Mouse (Mus musculus) heart, embryonic 16.5 days (tissue): ENCODE results near the gene Mtss1l. TPM values are rescaled to one million over a fixed set of nuclear protein-coding genes. Genes with fewer than 3 reads are reported as not detected.
"Not testable (repeated sequence)": the region's sequence is repeated elsewhere in the genome, so short reads cannot be mapped to it uniquely, and the experiment has no call there.

Experiments
- ATAC-seq: fragments of 200-750 bp; cut with Nextera tagmentation; replicated peaks from 2 replicates; pipeline ENCODE4 v1.8.0; 2017; ENCODE audit warnings: moderate number of reproducible peaks; ENCODE audit not compliant: insufficient read depth, low FRiP score; ENCODE audit errors: extremely low read depth
- H3K27ac ChIP-seq: fragments of 300-500 bp; sonication (generic); 2 replicates; pipeline ENCODE4 v1.5.1; 2014; ENCODE audit warnings: mild to moderate bottlenecking, low read length, control low read depth, moderate library complexity
- H3K27me3 ChIP-seq: fragments of 300-500 bp; sonication (generic); 2 replicates; pipeline ENCODE4 v1.6.1; 2014; ENCODE audit warnings: low read length, mixed read lengths; ENCODE audit not compliant: control insufficient read depth, insufficient read depth
- H3K36me3 ChIP-seq: fragments of 300-500 bp; sonication (generic); 2 replicates; pipeline ENCODE4 v1.6.1; 2014; ENCODE audit not compliant: control insufficient read depth, insufficient read depth
- H3K4me1 ChIP-seq: fragments of 300-500 bp; sonication (generic); 2 replicates; pipeline ENCODE4 v1.6.1; 2014; ENCODE audit warnings: low read length, mixed read lengths; ENCODE audit not compliant: control insufficient read depth, insufficient read depth
- H3K4me2 ChIP-seq: fragments of 300-500 bp; sonication (generic); 2 replicates; pipeline ENCODE4 v1.6.1; 2014; ENCODE audit warnings: low read depth, mild to moderate bottlenecking, control low read depth, low read length
- H3K4me3 ChIP-seq: fragments of 300-500 bp; sonication (generic); 2 replicates; pipeline ENCODE4 v1.5.1; 2014; ENCODE audit warnings: mild to moderate bottlenecking, control low read depth, low read length
- H3K9ac ChIP-seq: fragments of 300-500 bp; sonication (generic); 2 replicates; pipeline ENCODE4 v1.6.1; 2014; ENCODE audit warnings: low read length, control low read depth
- H3K9me3 ChIP-seq: fragments of 300-500 bp; sonication (generic); replicated peaks from 2 replicates; pipeline ENCODE4 v1.6.1; 2016; ENCODE audit warnings: low read length; ENCODE audit not compliant: control insufficient read depth
- WGBS: fragments of 180-500 bp; shearing (Covaris S2); extraction: QIAGEN DNeasy Blood & Tissue Kit; methylation state at CpG from one replicate; pipeline ENCODE4 v1.1.7; 2014; 5-methylcytosine and 5-hydroxymethylcytosine counted together
- polyA plus RNA-seq: library from polyadenylated mRNA; unstranded; fragments of >200 nt; fragmentation: Nextera tagmentation; extraction: Ambion mirVana; gene quantifications from 2 replicates; pipeline ENCODE4 v1.2.1, GENCODE M21; 2015

The Mtss1l gene
- polyA plus RNA-seq, 1 experiment from 2014 or later = 4.5 TPM

GRCm38 (mm10) chr8:110775316-110775715, 54.0 kb downstream of the Mtss1l start:
- H3K36me3 ChIP-seq = no peaks in the 10 kb centered on the region
- no peak for ATAC-seq
- no peaks in the 10 kb centered on the region for H3K27me3 ChIP-seq
- H3K4me2 ChIP-seq = no peak overlapping the region
- no peak overlapping the region for H3K27ac ChIP-seq
- whole genome bisulfite sequencing = 73% methylated on average over 8 of the region's 8 CpGs
- H3K9ac ChIP-seq = no peak overlapping the region
- no peak overlapping the region for H3K4me3 ChIP-seq
- 0 out of 2 replicates have a peak, but pooled peaks cover 5% of the 10 kb centered on the region for H3K9me3 ChIP-seq
- H3K4me1 ChIP-seq = peaks cover 9% of the 10 kb centered on the region

DNA sequence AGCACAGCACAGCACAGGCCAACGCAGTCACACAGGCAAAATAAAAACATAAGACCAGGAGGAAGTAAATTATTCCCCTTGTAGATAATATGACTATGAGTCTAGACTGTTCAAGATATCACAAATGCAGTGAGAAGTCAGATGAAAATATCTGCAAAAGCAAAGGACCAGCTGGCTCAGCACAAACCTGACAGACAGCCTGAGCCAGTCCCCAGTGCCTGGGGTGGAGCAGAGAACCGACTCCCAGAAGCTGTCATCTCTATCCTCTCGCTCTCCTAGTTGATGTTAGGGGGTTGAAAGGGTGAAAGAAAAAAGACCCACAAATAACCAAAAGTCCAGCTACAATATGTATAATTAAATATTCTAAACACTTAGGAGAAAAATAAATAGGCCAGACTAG, 54.4 kb downstream of the Mtss1l start:
- H3K27ac ChIP-seq = no peak overlapping the region
- no peak for ATAC-seq
- 75% methylated on average over 3 of the region's 3 CpGs for WGBS
- no peaks in the 10 kb centered on the region for H3K36me3 ChIP-seq
- H3K4me1 ChIP-seq = peaks cover 9% of the 10 kb centered on the region
- H3K9me3 ChIP-seq = 0 out of 2 replicates have a peak, but pooled peaks cover 5% of the 10 kb centered on the region
- H3K27me3 ChIP-seq = no peaks in the 10 kb centered on the region
- H3K4me3 ChIP-seq = no peak overlapping the region
- H3K4me2 ChIP-seq = no peak overlapping the region
- H3K9ac ChIP-seq = no peak overlapping the region

GRCm38 (mm10) chr8:110776335-110776734, 55.1 kb downstream of the Mtss1l start:
- WGBS = 95% methylated on average over 3 of the region's 3 CpGs
- no peaks in the 10 kb centered on the region for H3K27me3 ChIP-seq
- ATAC-seq = no peak
- H3K36me3 ChIP-seq = no peaks in the 10 kb centered on the region
- peaks cover 9% of the 10 kb centered on the region for H3K4me1 ChIP-seq
- no peak overlapping the region for H3K9ac ChIP-seq
- H3K9me3 ChIP-seq = 0 out of 2 replicates have a peak, but pooled peaks cover 5% of the 10 kb centered on the region
- H3K4me2 ChIP-seq = no peak overlapping the region
- H3K4me3 ChIP-seq = no peak overlapping the region
- no peak overlapping the region for H3K27ac ChIP-seq

- Histone ChIP-seq H3K4me1 (no peaks in the 10 kb centered on the region), H3K4me3 (no peak overlapping the region), H3K36me3 (no peaks in the 10 kb centered on the region), H3K27me3 (no peaks in the 10 kb centered on the region), H3K9me3 (0 out of 2 replicates have a peak, but pooled peaks cover 5% of the 10 kb centered on the region), H3K27ac (no peak overlapping the region), H3K4me2 (no peak overlapping the region), H3K9ac (no peak overlapping the region)
- 63% methylated on average over 13 of the region's 13 CpGs for WGBS
- no peak for ATAC-seq
These were observed 58.8 kb downstream of the Mtss1l start for GRCm38 (mm10) chr8:110779924-110780718.

DNA sequence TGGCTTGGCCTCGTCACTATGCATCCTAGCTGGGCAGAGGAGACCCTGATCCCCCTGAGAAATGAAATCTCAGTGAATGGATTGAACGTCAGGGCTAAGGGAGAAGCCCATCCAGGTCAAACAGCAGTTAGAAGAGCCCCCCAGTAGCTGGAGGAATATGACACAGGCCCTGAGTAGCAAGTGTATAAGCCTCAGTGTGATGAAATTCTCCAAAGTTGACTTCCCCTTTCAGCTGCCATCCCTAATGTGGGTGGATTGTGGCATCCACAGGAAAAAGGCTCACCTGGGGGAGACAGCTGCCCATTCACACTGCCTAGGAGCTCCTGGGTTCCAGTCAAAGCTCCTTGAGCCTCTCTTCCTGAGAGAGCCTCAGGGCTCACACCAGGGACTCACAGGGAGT, 64.1 kb downstream of the Mtss1l start:
- H3K4me1 ChIP-seq = no peaks in the 10 kb centered on the region
- WGBS = 51% methylated on average over 2 of the region's 2 CpGs
- no peaks in the 10 kb centered on the region for H3K36me3 ChIP-seq
- ATAC-seq = no peak
- no peak overlapping the region for H3K27ac ChIP-seq
- no peaks in the 10 kb centered on the region for H3K9me3 ChIP-seq
- H3K4me2 ChIP-seq = no peak overlapping the region
- no peak overlapping the region for H3K9ac ChIP-seq
- H3K4me3 ChIP-seq = no peak overlapping the region
- no peaks in the 10 kb centered on the region for H3K27me3 ChIP-seq

DNA sequence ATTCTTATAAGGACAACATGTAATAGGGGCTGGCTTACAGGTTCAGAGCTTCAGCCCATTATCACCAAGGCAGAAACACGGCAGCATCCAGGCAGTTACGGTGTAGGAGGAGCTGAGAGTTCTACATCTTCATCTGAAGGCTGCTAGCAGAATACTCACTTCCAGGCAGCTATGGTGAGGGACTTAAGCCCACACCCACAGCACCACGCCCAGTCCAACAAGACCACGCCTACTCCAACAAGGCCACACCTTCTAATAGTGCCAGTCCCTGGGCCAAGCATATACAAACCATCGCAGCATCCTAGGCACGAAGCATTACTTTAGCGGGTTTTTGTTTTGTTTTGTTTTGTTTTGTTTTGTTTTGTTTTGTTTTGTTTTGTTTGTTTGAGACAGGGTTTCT, 65.2 kb downstream of the Mtss1l start:
- ATAC-seq, H3K27ac ChIP-seq, H3K36me3 ChIP-seq, H3K27me3 ChIP-seq, H3K9ac ChIP-seq, H3K4me1 ChIP-seq, H3K4me2 ChIP-seq, H3K9me3 ChIP-seq, H3K4me3 ChIP-seq: not testable (repeated sequence)
- 79% methylated on average over 7 of the region's 7 CpGs for WGBS

- H3K27me3 ChIP-seq = no peaks in the 10 kb centered on the region
- no peaks in the 10 kb centered on the region for H3K4me1 ChIP-seq
- no peak overlapping the region for H3K9ac ChIP-seq
- H3K4me2 ChIP-seq = no peak overlapping the region
- no peak overlapping the region for H3K27ac ChIP-seq
- no peak overlapping the region for H3K4me3 ChIP-seq
- no peak for ATAC-seq
- 54% methylated on average over 8 of the region's 8 CpGs for WGBS
- no peaks in the 10 kb centered on the region for H3K36me3 ChIP-seq
- H3K9me3 ChIP-seq = no peaks in the 10 kb centered on the region
These were observed 65.7 kb downstream of the Mtss1l start for GRCm38 (mm10) chr8:110786934-110787333.

DNA sequence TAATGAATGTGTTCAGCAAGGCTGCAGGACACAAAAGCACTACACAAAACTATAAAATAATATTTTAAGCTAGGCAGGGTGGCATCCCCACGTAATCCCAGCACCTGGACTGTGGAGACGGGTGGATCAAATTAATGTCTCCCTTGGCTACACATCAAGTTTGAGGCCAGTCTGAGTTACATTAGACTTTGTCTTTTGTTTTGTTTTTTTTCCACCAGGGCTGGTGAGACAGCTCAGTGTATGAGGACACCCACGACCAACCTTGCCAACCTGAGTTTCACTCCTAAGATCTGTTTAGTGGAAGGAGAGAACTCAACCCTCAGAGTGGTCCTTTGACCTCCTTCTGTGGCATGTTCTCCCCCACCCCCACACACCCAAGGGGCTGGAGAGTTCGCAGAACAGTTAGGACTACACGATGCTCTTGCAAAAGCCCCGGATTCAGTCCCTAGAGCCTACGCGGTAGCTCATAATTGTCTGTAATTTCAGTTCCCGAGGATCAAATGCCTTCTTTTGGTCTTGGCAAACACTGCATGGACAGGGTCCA, 66.2 kb downstream of the Mtss1l start:
- ATAC-seq = no peak
- no peak overlapping the region for H3K4me2 ChIP-seq
- H3K27ac ChIP-seq = no peak overlapping the region
- no peak overlapping the region for H3K9ac ChIP-seq
- H3K4me3 ChIP-seq = no peak overlapping the region
- no peaks in the 10 kb centered on the region for H3K4me1 ChIP-seq
- no peaks in the 10 kb centered on the region for H3K9me3 ChIP-seq
- no peaks in the 10 kb centered on the region for H3K36me3 ChIP-seq
- WGBS = 81% methylated on average over 9 of the region's 9 CpGs
- no peaks in the 10 kb centered on the region for H3K27me3 ChIP-seq

DNA sequence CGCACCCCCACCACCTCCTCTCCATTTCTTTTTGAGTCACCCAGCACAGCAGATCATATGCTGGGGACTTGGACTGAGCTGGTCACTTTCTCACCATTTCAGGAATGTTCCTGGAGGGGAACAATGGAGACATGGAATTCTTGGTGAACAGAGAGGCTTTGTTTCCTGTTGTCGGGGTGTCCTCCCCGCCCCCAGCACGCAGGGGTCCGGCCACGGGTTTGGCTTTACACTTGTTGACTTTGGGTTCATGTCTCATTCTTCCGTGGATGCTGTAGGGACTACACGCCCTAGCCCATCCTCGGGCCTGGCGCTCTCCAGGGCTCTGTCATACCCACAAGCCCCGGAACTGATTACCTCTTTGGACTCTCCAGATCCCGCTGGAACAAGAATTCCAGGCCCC, 67.7 kb downstream of the Mtss1l start:
- Histone ChIP-seq H3K36me3 (no peaks in the 10 kb centered on the region), H3K27ac (no peak overlapping the region), H3K9ac (no peak overlapping the region), H3K4me2 (no peak overlapping the region), H3K9me3 (no peaks in the 10 kb centered on the region), H3K27me3 (no peaks in the 10 kb centered on the region), H3K4me1 (peaks cover 4% of the 10 kb centered on the region), H3K4me3 (no peak overlapping the region)
- peak; percentile 19 for ATAC-seq
- 52% methylated on average over 12 of the region's 12 CpGs for WGBS
